Mouse (Mus musculus) heart, adult 8-10 months (tissue): Measurements from ENCODE around the gene Ntn1. TPM values are rescaled to one million over a fixed set of nuclear protein-coding genes. Genes with fewer than 3 reads are reported as not detected.

Experiments
- DNase-seq: peaks from one replicate; pipeline ENCODE4 v3.0.0; 2022; ENCODE audit warnings: low spot score
- microRNA-seq: library from miRNA; unstranded; fragments of <30 nt; microRNA quantifications from one replicate; pipeline ENCODE4 v1.2.0, GENCODE M21; 2022
- total RNA-seq, 4 experiments: library from RNA; stranded (reverse); gene quantifications; 2 replicates each; pipeline ENCODE4 v1.2.4; 2022

Ntn1 gene
- total RNA-seq, 4 experiments from 2014 or later: 62.6 to 88.8 (median 70.8) TPM

DNA sequence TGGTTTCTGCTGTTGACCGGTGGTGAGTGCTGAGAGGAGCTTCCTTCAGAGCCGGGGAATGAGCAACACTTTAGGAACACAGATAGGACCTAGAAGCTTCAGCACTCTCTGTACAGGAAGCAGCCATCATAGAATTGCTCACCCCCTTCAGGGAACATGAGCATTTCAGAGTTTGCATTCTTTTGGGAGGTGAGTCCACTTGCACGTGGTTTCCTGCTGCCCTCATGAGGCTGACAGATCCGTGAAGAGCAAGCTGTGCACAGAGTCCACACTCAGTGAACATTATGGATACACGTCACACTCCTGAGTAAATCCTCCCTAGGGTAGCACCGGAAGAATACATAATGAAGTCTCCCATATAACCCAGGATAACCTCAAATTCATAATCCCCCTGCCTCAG, 205.5 kb downstream of the Ntn1 start:
- no peak for DNase-seq

DNA sequence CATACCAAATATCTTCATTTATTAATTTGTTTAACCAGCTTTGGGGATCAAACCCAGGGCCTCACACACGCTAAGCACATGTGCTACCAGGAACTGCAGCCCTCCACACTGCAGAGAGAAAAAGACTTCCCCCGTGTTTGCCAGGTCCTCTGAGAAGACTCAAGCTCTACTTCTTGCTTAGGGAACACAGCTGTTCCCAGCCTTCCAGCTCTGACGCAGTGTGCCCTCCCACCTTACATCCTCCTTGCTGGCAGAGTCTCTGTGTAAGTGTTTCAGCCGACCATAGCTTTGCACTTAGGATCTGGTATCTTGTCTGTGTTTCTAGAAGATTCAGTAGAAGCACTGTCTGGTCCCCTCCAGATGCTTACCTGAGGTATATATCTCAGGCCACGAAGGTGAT, 209.8 kb downstream of the Ntn1 start:
- no peak for DNase-seq

DNA sequence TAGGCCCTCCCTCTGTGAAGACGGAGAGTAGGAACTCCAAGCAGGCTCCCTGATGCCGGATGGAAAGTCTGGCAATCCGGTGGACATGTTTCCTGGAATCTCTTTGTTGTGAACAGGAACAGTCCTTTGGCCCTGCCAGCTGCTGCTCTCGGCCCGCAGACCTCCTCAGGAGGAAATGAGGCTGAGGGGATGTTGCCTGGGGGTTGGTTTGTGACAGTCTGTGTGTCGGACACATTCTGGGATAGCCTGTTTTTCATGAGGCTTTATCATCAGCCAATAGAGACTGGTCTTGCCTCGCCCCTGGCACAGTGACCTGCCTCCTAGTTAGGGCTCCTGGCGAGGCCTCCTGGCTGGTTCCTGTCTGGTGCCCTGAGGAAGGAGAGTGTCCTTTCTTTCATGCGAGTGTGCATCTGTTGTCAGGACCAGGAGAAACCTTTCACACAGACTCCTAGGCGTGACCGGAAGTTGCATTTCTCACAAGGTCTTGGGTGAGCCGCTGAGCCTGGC, 211.9 kb downstream of the Ntn1 start:
- peak; percentile 40 for DNase-seq

DNA sequence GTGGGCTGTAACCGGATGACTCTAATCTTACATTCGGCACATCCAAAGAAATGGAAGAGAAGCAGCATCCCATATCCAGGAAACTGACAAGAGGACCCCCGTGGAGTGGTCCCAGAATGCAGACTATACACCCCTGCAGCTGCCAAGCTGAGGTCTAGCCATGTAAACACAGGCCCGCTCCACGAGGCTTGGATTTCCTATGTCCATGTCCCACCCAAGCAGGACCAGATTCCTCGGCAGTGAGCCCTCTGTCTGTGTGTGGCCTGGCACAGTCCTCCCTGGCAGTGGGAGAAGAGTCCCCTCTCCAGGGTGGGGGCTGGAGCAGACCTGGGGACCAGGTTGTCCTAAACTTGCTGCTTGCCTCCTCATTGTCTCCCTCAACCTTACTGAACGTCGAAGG, 213.4 kb downstream of the Ntn1 start:
- no peak for DNase-seq

DNA sequence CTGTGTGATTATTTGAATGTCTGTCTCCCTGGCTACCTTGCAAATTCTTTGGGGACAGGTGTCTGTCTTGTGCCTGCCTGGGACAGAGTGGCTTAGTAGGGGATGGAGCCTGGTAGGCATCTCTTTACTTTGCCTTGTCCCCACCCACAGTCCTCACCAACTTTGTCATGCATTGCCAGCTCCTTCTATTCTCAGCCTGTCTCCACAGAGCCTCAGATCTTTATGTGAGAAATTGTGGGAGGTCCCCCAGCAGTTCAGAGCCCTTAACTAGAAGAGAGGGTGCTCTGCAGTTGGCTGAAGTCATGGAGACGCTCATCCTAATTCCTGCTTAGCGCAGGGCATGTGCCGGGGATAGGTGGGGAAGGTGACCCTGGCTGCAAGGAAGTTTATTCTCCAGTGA, 215.0 kb downstream of the Ntn1 start:
- DNase-seq: no peak

DNA sequence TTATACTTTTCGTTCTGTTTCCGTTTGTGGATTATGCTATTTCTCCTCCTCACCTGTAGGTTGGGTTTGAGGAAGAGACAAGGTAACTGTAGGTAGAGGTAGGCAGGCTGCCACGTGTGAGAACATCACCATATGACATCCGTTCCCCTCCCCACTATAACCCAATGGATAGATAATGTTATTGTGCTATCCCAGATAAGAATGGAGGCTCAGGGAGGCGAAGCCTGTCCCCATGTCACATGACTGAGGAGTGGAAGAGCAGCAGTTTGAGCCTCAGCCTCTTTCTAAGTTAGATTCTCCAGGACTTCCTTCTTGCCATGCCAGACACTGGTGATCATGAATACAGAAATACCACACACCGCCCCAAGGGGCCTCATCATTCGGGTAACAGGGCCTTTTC, 223.2 kb downstream of the Ntn1 start:
- DNase-seq: no peak

DNA sequence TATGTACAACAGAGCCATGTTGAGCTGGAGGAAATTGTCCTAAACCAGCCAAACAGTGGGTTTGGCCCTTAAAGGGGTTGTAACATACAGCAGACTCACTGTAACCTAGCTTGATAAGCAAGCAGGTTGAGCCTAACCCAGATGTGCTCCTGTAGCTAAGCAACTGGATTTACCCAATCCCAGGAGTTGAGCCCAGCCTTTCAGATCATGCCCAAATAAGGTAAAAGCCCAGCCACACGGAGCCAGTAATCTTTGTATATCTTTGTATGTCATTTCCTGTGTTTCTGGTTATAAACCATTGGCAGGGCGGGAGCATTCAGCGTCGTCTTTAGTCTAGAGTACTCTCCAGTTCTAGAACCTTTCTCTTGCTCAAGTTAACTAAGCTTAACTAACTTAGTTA, 224.1 kb downstream of the Ntn1 start:
- DNase-seq: no peak

DNA sequence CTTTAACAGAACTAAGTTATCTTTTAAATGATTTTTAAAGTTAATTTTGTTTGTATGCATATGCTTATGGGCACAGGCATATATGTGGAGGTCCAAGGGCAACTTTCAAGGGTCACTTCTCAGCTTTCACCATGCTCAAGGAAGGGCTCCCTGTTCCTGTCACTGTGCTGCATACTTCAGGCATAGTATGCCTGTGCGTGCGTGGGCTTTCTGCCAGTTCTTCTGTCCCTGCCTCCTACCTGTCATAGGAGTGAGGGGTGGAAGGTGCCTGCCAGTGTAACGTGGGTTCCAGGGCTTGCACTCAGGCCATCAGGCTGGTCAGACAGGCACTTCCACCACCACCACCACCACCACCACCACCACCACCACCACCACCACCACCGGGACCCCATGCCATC, 228.0 kb downstream of the Ntn1 start:
- no peak for DNase-seq

DNA sequence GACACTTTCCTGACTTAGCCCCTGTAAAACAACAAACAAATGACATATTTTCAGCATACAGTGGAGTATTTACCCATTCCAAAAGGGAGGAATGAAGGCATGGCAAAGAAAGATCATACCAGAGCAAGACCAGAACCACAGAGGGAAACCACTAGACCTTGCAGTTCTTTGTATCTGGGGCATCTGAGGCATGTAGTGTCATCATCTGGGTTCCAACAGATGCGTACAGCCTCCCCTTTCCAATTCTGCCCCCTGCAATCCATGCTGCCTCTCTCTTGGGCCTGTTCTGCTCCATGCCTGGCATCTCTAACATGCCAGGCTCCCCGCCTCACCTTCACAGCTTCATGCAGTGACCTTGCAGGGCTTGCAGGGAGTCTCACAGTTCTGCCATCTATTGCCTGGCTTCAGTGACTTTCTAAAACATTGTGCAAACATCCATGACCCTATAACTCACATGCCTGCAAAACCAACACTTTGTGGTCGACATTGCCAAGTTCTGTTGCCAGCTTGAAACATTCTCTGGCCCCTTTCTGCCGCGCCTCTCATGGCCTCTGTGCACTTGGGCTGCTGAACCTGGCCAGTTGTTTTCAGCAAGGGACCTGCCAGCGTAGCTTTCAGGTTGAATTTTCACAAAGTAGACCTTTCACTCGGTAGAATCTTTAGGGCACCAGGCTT, 228.5 kb downstream of the Ntn1 start:
- no peak for DNase-seq

DNA sequence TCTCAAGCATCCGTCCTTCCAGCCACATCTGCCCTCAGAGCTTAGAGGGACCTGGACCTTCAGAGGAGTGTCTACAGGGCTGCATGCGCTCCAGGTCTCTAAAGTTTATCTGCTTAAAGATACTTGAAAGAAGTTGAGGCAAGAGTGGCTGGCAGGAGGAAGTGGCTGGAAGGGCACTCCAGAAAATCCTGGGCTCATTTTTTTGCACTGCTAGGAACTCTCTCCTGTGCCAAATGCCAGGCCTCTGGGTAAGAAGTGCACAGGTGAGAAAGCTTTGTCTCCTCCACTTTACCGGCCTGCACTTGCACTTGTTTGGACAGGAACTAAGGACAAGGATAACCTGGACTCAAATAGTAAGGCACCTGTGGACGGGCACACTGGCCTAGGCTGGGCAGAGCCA, 232.2 kb downstream of the Ntn1 start:
- DNase-seq: no peak

DNA sequence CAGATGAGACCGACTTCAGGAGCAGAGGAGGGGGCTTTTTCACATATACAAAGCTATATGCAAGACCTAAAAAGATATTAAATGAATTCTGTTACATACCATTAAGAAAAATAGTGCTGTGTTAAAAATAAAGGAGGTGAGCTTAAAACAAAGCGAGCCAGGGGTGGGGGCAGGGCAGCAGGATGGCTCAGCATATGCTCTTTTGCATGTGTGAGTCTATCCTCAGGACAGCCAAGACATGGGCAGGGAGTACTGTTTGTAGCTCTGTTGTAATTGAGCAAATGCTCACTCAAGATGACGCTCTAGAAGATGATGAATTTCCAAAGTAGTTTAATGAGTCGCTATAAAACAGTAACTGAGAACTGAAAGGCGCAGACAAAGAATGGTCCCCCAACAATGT, 236.2 kb downstream of the Ntn1 start:
- no peak for DNase-seq

DNA sequence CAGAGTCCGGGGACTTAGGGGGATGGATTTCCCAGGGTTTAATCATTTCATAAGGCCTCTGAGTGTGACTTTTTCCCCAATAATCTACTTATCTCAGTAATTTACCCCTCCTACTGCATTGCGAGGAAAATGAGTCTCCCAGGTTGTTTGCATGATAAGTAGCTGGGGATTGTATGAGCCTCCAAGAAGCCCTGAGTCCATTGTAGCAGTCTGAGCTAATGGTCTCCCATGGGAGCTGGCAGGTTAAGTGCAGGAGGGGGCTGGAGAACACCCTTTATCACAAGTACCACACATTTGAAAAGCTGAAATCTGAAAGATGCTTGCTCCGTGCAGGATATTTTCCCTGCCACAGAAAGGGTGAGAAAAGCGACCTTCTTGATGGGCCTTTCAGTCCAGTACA, 240.8 kb downstream of the Ntn1 start:
- no peak for DNase-seq

Small RNAs within 50 kb of the gene (microRNA-seq; reads per million reads assigned to microRNA genes)
- gene Mir6406: not detected

Other genes starting within 250 kb of the Ntn1 start
- 1 to 10 TPM in 1 of 4 experiments, under 1 TPM in 3; 0.31 to 1.6 (median 0.70) TPM for gene Pik3r5, start 31.3 kb upstream of the Ntn1 start, total RNA-seq
- 1 to 10 TPM; 2.4 to 6.9 (median 3.8) TPM for gene Pik3r6, start 102.2 kb upstream of the Ntn1 start, total RNA-seq
- gene Mfsd6l, start 155.4 kb upstream of the Ntn1 start, total RNA-seq: under 1 TPM in 3 of 4 experiments, not detected in 1; 0.11 to 0.25 (median 0.16) TPM
- not detected for gene Ccdc42, start 186.2 kb upstream of the Ntn1 start, total RNA-seq